Mouse (Mus musculus) mammary gland, adult 2 months (tissue): ENCODE measurements around the gene Sec23b. TPM values are rescaled to one million over a fixed set of nuclear protein-coding genes. Genes with fewer than 3 reads are reported as not detected.

Experiments
- polyA plus RNA-seq: library from polyadenylated mRNA; depleted of rRNA; stranded (reverse); fragments of >200 nt; gene quantifications from 2 replicates; pipeline ENCODE4 v1.2.3, GENCODE M21; 2012; ENCODE audit warnings: low replicate concordance; rRNA removed

Gene Sec23b
- polyA plus RNA-seq: 26.5 and 44.2 TPM in 2 replicates

GRCm38 (mm10) chr2:144555820-144556552 is at the start of gene Sec23b:
Gene Sec23b, plus strand, starts transcription at chr2:144556229.

DNA sequence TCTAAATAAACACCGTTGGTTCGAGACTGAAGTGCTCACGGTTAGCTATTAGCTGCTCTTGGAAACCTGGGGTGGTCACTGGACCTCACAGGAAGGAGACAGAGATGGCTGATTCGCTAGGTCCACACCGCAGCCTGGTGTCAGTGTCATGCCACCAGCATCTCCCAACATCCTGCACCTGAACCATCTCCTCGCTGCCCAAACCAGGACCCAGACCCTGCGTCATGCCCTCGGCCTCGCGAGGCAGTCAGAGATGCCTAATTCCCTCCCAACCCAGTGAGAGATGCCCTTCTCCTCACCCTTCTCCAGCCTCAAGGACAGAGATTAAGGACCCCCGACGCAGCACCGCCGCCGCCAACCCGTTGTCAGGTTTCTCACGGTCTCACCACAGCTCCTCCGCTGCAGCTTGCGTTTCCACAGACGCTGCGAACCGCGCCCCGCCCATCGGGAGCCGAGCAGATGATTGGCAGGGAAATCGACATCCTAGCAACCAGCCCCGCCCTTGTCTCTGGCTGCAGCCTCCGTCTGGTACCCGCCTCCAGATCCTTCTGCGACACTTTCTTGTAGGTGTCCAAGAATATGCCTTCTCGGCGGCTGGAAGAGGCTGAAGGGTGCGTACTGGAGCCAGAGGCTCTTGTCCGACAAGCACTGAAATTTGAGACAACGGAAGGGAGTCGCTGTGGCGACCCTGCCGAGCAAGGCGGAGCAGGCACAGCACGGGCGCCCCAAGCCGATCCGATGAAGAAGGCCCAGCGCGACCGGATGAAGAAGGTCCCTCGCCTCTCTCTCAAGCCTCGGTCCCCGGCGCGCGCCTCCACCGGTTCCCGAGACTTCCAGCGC is 28.8 kb upstream of the Sec23b start, which contains the start of the genes Dzank1 and Polr3f:
Gene Dzank1 (minus strand): TSS at position 434 of the 840 bp plus-strand sequence.
Gene Polr3f (plus strand): TSS at position 738 of the 840 bp plus-strand sequence.

DNA sequence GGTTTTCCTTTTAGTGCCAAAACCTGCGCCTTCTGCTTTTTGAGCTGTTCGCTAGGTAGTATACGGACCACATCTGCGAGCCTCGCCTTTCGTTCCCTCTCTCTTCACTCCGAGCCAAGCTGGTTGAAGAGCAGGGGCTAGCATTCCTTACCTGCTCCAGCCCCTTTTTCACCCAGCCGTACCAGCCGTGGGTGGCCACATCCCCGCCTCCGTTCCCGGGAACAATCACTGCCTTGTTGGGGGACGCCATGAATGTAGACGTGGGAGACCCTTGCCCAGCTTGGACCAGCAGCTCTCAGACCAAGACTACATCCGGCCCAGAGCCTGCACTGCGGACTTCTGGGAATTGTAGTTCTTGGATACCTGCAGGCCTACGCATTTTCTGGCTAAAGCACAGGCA is 5.5 kb upstream of the Sec23b start, which contains the start of gene Rbbp9:
Gene Rbbp9 (minus strand): TSS at position 341 of the 400 bp plus-strand sequence.

DNA sequence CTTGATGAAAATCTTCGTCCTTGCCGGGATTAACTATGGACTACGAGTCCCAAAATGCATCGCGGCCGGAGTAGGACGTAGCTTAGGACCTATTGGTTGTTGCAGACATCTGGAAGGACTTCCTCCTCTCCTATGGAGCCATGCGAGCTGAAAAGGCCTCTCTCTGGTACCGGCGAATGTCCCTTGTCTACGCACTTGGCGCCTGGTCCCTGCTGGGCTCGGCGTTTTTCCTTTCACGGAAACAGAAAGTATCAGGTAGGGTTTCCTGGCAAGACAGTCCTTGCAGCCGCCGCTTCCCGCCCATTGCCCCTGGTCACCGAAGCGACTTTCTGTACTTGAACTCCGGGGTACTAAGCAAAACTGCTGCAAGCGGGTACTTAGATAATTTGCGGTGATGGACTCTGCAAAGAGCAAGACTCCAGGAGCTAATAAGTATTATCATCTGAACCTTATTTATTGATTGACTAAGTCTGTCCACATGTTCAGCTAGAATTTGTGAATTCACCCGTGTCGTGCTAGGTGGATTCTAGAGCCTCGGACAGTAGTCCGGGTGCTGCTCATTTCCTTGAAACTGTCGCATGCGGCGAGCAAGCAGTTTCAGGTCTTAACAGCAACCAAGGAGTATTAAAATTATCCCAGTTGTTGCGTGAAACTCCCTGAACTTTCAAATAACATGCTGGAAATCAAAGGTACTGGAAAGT is 38.1 kb downstream of the Sec23b start, which contains the start of gene Smim26:
Gene Smim26 (plus strand): TSS at position 104 of the 701 bp plus-strand sequence.

DNA sequence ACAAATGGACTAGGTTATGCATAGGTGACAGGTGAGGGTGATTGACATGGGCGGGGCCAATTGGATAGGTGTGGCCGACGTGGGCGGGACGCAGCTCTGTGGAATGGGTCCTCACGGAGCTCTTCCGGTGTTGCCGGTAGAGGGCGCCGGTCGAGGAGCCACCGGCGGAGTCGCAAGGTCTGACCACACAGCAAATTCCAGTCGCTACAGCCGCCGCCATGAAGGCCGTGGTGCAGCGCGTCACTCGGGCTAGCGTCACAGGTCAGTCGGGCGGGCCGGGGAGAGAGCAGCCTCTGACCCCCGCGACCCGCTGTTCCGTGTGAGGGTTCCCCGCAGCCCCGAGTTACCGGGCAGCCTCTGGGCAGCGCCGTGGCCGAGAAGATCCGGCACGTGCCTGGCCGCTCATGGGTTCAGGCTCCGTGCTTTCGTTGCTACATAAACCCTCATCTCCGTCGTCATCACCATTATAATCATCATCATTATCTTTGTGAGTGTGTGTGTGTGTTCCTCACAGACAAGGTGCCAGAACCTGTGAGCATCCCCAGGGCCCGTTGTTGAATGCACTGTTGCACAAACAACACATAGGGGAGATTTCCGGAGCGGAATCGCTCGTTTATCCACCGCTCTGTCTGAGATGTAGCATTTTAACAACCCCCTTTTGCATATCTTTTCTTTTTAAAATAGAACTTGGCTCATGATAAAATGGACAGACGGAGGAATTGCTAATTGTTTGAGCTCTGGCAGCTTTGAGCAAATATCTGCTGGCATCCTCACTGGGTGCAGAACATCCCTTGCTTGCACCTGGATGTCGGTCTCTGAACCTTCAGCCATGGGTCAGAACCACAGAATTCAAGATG is 44.0 kb downstream of the Sec23b start, which contains the start of gene Dtd1:
Gene Dtd1 (plus strand): TSS at position 67 of the 857 bp plus-strand sequence.

Other genes with a start within 250 kb of the Sec23b start
- gene Ovol2, start 224.1 kb upstream of the Sec23b start, polyA plus RNA-seq: 1.0 and 1.4 TPM in 2 replicates
- 18.7 and 31.5 TPM in 2 replicates for gene Kat14, start 187.2 kb upstream of the Sec23b start, polyA plus RNA-seq
- not detected in 2 replicates for gene Pet117, start 187.2 kb upstream of the Sec23b start, polyA plus RNA-seq
- gene Dzank1, start 28.8 kb upstream of the Sec23b start, polyA plus RNA-seq: 0.26 and 0.65 TPM in 2 replicates
- 3.8 and 7.9 TPM in 2 replicates for gene Polr3f, start 28.5 kb upstream of the Sec23b start, polyA plus RNA-seq
- gene Rbbp9, start 5.4 kb upstream of the Sec23b start, polyA plus RNA-seq: 6.4 and 13.8 TPM in 2 replicates
- gene Smim26, start 37.8 kb downstream of the Sec23b start, polyA plus RNA-seq: 0.69 and 8.1 TPM in 2 replicates
- gene Dtd1, start 43.7 kb downstream of the Sec23b start, polyA plus RNA-seq: 7.1 and 14.4 TPM in 2 replicates